Mouse (Mus musculus) liver, embryonic 11.5 days (tissue): ENCODE data around the gene Crtc1. TPM values are rescaled to one million over a fixed set of nuclear protein-coding genes. Genes with fewer than 3 reads are reported as not detected.

Experiments used
- ATAC-seq: fragments of 200-750 bp; cut with Nextera tagmentation; replicated peaks from 2 replicates; pipeline ENCODE4 v1.8.0; 2017; ENCODE audit warnings: moderate number of reproducible peaks, mild to moderate bottlenecking, moderate TSS enrichment, moderate library complexity; ENCODE audit not compliant: low FRiP score
- DNase-seq: peaks from one replicate; pipeline ENCODE4 v3.0.0-alpha.2; 2017; ENCODE audit warnings: low spot score
- H3K27ac ChIP-seq: fragments of 300-500 bp; sonication (generic); 2 replicates; pipeline ENCODE4 v1.5.1; 2014; ENCODE audit warnings: mild to moderate bottlenecking, low read depth, low read length, control low read depth
- H3K27me3 ChIP-seq: fragments of 300-500 bp; sonication (generic); replicated peaks from 2 replicates; pipeline ENCODE4 v1.6.1; 2014; ENCODE audit warnings: low read length, mixed read lengths; ENCODE audit not compliant: control insufficient read depth, insufficient read depth
- H3K36me3 ChIP-seq: fragments of 300-500 bp; sonication (generic); 2 replicates; pipeline ENCODE4 v1.6.1; 2014; ENCODE audit warnings: mild to moderate bottlenecking, low read length, moderate library complexity, mixed read lengths; ENCODE audit not compliant: control insufficient read depth, insufficient read depth
- H3K4me1 ChIP-seq: fragments of 300-500 bp; sonication (generic); replicated peaks from 2 replicates; pipeline ENCODE4 v1.6.1; 2014; ENCODE audit warnings: low read length, mixed read lengths; ENCODE audit not compliant: control insufficient read depth, insufficient read depth
- H3K4me2 ChIP-seq: fragments of 300-500 bp; sonication (generic); 2 replicates; pipeline ENCODE4 v1.6.1; 2014; ENCODE audit warnings: mild to moderate bottlenecking, control low read depth, moderate library complexity
- H3K4me3 ChIP-seq: fragments of 300-500 bp; sonication (generic); 2 replicates; pipeline ENCODE4 v1.5.1; 2014; ENCODE audit warnings: low read depth, low read length, control low read depth
- H3K9ac ChIP-seq: fragments of 300-500 bp; sonication (generic); 2 replicates; pipeline ENCODE4 v1.6.1; 2014; ENCODE audit warnings: low read depth, low read length, control low read depth
- H3K9me3 ChIP-seq: fragments of 300-500 bp; sonication (generic); 2 replicates; pipeline ENCODE4 v1.6.1; 2016; ENCODE audit warnings: low read length, inconsistent platforms, mixed read lengths; ENCODE audit not compliant: control insufficient read depth
- WGBS: fragments of 180-500 bp; shearing (Covaris S2); extraction: QIAGEN DNeasy Blood & Tissue Kit; methylation state at CpG from one replicate; pipeline ENCODE4 v1.1.7; 2014; 5-methylcytosine and 5-hydroxymethylcytosine counted together
- polyA plus RNA-seq: library from polyadenylated mRNA; unstranded; fragments of >200 nt; fragmentation: Nextera tagmentation; extraction: Ambion mirVana; gene quantifications from 2 replicates; pipeline ENCODE4 v1.2.1, GENCODE M21; 2014

The Crtc1 gene
- polyA plus RNA-seq, 1 experiment from 2014 or later: 11.3 TPM

GRCm38 (mm10) chr8:70477269-70477982 lies 38.0 kb upstream of the Crtc1 start:
- H3K4me3 ChIP-seq: peak overlapping the region; percentile 75
- no peaks in the 10 kb centered on the region for H3K9me3 ChIP-seq
- peaks cover 5% of the 10 kb centered on the region for H3K36me3 ChIP-seq
- H3K4me2 ChIP-seq: peak overlapping the region; percentile 95
- peak; percentile 63 for ATAC-seq
- peak overlapping the region; percentile 35; the same call in 1 of the 2 replicates for H3K9ac ChIP-seq
- peak overlapping the region; percentile 70 for H3K27ac ChIP-seq
- peaks cover 20% of the 10 kb centered on the region for H3K4me1 ChIP-seq
- WGBS: 2% methylated on average over 21 of the region's 21 CpGs
- H3K27me3 ChIP-seq: peaks cover 20% of the 10 kb centered on the region
- peak; percentile 61 for DNase-seq

- Histone ChIP-seq H3K9me3 (no peaks in the 10 kb centered on the region), H3K27me3 (peaks cover 12% of the 10 kb centered on the region; the same call in 1 of the 2 replicates), H3K4me2 (peak within 1 kb of the TSS; percentile 95), H3K27ac (peak within 1 kb of the TSS; percentile 70), H3K9ac (peak within 1 kb of the TSS; percentile 91), H3K36me3 (peaks cover 5% of the 10 kb centered on the region), H3K4me3 (peak within 1 kb of the TSS; percentile 75), H3K4me1 (peaks cover 20% of the 10 kb centered on the region)
- under 1% methylated on average over 53 of the region's 53 CpGs for WGBS
- ATAC-seq: peak; percentile 92
- peak; percentile 98 for DNase-seq
Observed at GRCm38 (mm10) chr8:70476333-70477268, 37.2 kb upstream of the Crtc1 start, which contains the start of gene Klhl26. Gene Klhl26 (minus strand): TSS chr8:70476968.

- H3K27me3 ChIP-seq: no peaks in the 10 kb centered on the region
- 97% methylated on average over 7 of the region's 7 CpGs for WGBS
- H3K4me1 ChIP-seq: peaks cover 31% of the 10 kb centered on the region
- DNase-seq: no peak
- H3K9ac ChIP-seq: no peak overlapping the region
- no peak overlapping the region for H3K4me3 ChIP-seq
- H3K36me3 ChIP-seq: peaks cover 5% of the 10 kb centered on the region
- no peak overlapping the region for H3K27ac ChIP-seq
- no peaks in the 10 kb centered on the region for H3K9me3 ChIP-seq
- H3K4me2 ChIP-seq: no peak overlapping the region
- ATAC-seq: no peak
Observed at GRCm38 (mm10) chr8:70471856-70472255, 32.5 kb upstream of the Crtc1 start.

DNA sequence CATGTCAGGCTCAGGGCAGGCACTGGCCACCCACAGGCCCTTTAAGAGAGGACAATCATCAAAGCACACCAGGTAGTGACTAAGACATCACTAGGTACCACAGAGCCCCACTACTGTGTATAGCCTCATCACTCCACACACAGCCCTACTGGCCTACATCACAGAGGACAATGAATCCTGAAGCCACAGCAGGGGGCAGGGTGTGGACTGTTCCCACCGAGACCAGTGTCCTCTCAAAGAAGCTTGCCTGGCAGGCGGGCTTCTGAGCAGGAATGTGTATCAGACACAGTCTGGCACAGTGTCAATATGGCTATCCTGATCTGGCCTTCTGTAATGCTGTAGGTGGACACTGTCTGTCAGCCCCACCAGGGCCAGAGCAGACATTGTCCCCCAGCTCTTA lies 30.6 kb upstream of the Crtc1 start:
- no peak for DNase-seq
- Histone ChIP-seq H3K36me3 (peaks cover 2% of the 10 kb centered on the region), H3K4me1 (peaks cover 27% of the 10 kb centered on the region), H3K4me3 (no peak overlapping the region), H3K9me3 (no peaks in the 10 kb centered on the region), H3K9ac (no peak overlapping the region; the same call in 1 of the 2 replicates), H3K27me3 (no peaks in the 10 kb centered on the region), H3K4me2 (no peak overlapping the region), H3K27ac (no peak overlapping the region)
- WGBS: 67% methylated on average over 2 of the region's 2 CpGs
- ATAC-seq: 0 out of 2 replicates have a peak, but pooled peaks have one; percentile 5

- H3K27ac ChIP-seq: no peak overlapping the region
- WGBS: 40% methylated on average over 10 of the region's 10 CpGs
- peak overlapping the region; percentile 22; the same call in 1 of the 2 replicates for H3K4me2 ChIP-seq
Observed at GRCm38 (mm10) chr8:70469295-70469916, 30.0 kb upstream of the Crtc1 start.

DNA sequence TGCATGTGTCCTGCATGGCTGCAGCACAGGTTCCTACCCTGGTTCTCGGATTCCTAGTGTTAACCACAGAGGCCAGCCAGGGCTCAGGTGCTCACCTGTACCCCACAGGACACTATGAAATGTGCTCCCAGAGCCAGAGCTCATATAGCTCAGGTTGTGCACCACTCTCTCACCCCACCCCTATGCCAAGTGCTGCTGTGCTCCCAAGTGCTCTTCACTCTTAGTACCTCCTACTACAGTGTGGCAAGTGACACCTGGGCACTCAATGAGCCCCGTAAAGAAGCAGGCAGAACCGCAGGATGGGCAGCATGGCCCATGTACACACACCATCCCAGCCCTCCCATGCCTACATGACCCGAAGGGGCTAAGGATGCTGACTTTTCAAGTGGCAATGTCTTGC lies 29.4 kb upstream of the Crtc1 start:
- H3K9ac ChIP-seq: no peak overlapping the region
- H3K36me3 ChIP-seq: no peaks in the 10 kb centered on the region; the same call in 1 of the 2 replicates
- H3K27ac ChIP-seq: no peak overlapping the region
- WGBS: 84% methylated on average over 4 of the region's 4 CpGs
- H3K27me3 ChIP-seq: no peaks in the 10 kb centered on the region
- no peak overlapping the region for H3K4me3 ChIP-seq
- no peak for ATAC-seq
- no peaks in the 10 kb centered on the region for H3K9me3 ChIP-seq
- no peak overlapping the region; the same call in 1 of the 2 replicates for H3K4me2 ChIP-seq
- peaks cover 27% of the 10 kb centered on the region for H3K4me1 ChIP-seq
- DNase-seq: no peak

More at GRCm38 (mm10) chr8:70469295-70469916, 30.0 kb upstream of the Crtc1 start:
- DNase-seq (no peak), ATAC-seq (peak; percentile 35; the same call in 1 of the 2 replicates)
- peaks cover 27% of the 10 kb centered on the region for H3K4me1 ChIP-seq
- no peaks in the 10 kb centered on the region for H3K9me3 ChIP-seq
- no peaks in the 10 kb centered on the region for H3K27me3 ChIP-seq
- no peak overlapping the region for H3K4me3 ChIP-seq
- peaks cover 1% of the 10 kb centered on the region for H3K36me3 ChIP-seq
- H3K9ac ChIP-seq: no peak overlapping the region; the same call in 1 of the 2 replicates

GRCm38 (mm10) chr8:70467907-70468306 lies 28.5 kb upstream of the Crtc1 start:
- H3K27me3 ChIP-seq: no peaks in the 10 kb centered on the region
- H3K36me3 ChIP-seq: no peaks in the 10 kb centered on the region; the same call in 1 of the 2 replicates
- no peak overlapping the region for H3K27ac ChIP-seq
- no peak overlapping the region for H3K4me2 ChIP-seq
- 65% methylated on average over 1 of the region's 1 CpGs for WGBS
- peaks cover 27% of the 10 kb centered on the region for H3K4me1 ChIP-seq
- DNase-seq (no peak), ATAC-seq (no peak)
- H3K9me3 ChIP-seq: no peaks in the 10 kb centered on the region
- H3K4me3 ChIP-seq: no peak overlapping the region
- no peak overlapping the region for H3K9ac ChIP-seq

GRCm38 (mm10) chr8:70467229-70467725 lies 27.9 kb upstream of the Crtc1 start:
- no peaks in the 10 kb centered on the region for H3K9me3 ChIP-seq
- ATAC-seq (no peak), DNase-seq (no peak)
- no peaks in the 10 kb centered on the region; the same call in 1 of the 2 replicates for H3K36me3 ChIP-seq
- WGBS: 70% methylated on average over 5 of the region's 5 CpGs
- no peak overlapping the region for H3K9ac ChIP-seq
- peaks cover 27% of the 10 kb centered on the region for H3K4me1 ChIP-seq
- H3K27me3 ChIP-seq: no peaks in the 10 kb centered on the region
- no peak overlapping the region for H3K4me2 ChIP-seq
- no peak overlapping the region for H3K27ac ChIP-seq
- H3K4me3 ChIP-seq: no peak overlapping the region
